Mouse (Mus musculus): ENCODE measurements at regions not wholly inside any gene's neighbourhood (a gene's known extent, or its start where the extent isn't known, plus 50 kb on each side); places are given as distances from the start of the nearest gene placed in this dataset.

DNA sequence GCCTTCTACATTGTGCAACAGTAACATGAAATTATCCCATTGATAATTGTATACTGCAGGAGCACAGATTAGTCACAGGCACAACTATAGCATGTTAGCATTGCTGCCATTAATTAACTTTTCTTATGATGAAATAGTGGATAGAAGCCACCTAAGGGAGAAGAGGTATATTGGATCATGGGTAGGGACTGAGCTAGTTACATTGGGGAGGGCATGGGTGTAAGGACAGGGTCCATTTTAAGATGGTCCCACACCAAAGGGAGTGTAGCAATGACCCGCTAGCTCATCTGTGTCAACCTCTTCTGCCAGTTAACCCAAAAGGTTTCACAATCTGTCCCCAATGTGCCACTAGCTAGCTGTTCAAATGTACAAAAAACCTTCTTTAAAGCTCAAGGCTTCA lies 450.3 kb upstream of the Marcks start:
- Histone ChIP-seq H3K27ac (no peak overlapping the region), H3K36me3 (no peaks in the 10 kb centered on the region), H3K27me3 (no peaks in the 10 kb centered on the region), H3K4me1 (replicated peaks) (no peaks in the 10 kb centered on the region), H3K4me2 (no peak overlapping the region), H3K9ac (no peak overlapping the region), H3K4me3 (replicated peaks) (no peak overlapping the region), H3K9me3 (replicated peaks) (no peaks in the 10 kb centered on the region)
- DNase-seq (no peak), ATAC-seq (ENCODE audit: low read depth) (no peak)
- WGBS (ENCODE audit: insufficient replicate concordance), result 73% methylated on average over 1 of the region's 1 CpGs

DNA sequence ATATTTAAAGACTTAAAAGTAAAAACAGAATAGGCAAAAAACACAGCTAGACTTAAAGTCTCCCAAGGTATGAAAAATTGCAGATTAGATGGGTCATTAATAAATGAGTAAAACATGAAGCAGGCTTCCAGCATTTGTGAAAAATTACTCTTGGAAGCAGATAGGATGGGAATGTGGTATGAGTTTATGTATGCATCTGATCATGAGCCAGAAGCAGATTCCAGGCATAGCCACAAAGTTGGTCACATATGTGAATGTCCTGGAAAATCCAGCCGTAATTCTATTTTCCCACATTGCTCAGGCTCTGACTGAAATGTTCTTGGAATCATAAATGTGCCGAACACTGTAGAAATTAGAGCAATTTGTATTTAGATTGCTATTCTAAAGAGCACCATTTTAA lies 432.5 kb upstream of the Marcks start:
- no peaks in the 10 kb centered on the region for H3K36me3 ChIP-seq
- H3K4me2 ChIP-seq, result no peak overlapping the region
- H3K9me3 ChIP-seq (replicated peaks), result no peaks in the 10 kb centered on the region
- H3K9ac ChIP-seq, result no peak overlapping the region
- no peak overlapping the region for H3K27ac ChIP-seq
- H3K4me1 ChIP-seq (replicated peaks), result no peaks in the 10 kb centered on the region
- no peak overlapping the region for H3K4me3 ChIP-seq (replicated peaks)
- 68% methylated on average over 2 of the region's 2 CpGs for WGBS (ENCODE audit: insufficient replicate concordance)
- no peak for DNase-seq
- no peaks in the 10 kb centered on the region for H3K27me3 ChIP-seq
- no peak for ATAC-seq (ENCODE audit: low read depth)

- no peak overlapping the region for H3K4me3 ChIP-seq (replicated peaks)
- H3K4me2 ChIP-seq, result no peak overlapping the region
- no peaks in the 10 kb centered on the region for H3K36me3 ChIP-seq
- 72% methylated on average over 2 of the region's 2 CpGs for whole genome bisulfite sequencing (ENCODE audit: insufficient replicate concordance)
- no peaks in the 10 kb centered on the region for H3K4me1 ChIP-seq (replicated peaks)
- H3K27me3 ChIP-seq, result no peaks in the 10 kb centered on the region
- no peak overlapping the region for H3K9ac ChIP-seq
- no peak for ATAC-seq (ENCODE audit: low read depth)
- no peaks in the 10 kb centered on the region for H3K9me3 ChIP-seq (replicated peaks)
- no peak for DNase-seq
- H3K27ac ChIP-seq, result no peak overlapping the region
Observed at GRCm38 (mm10) chr10:37561705-37562104, 423.0 kb upstream of the Marcks start.

GRCm38 (mm10) chr10:37549446-37549845 lies 410.7 kb upstream of the Marcks start:
- DNase-seq, result no peak
- WGBS (ENCODE audit: insufficient replicate concordance), result 56% methylated on average over 2 of the region's 2 CpGs
- Histone ChIP-seq H3K9ac (no peak overlapping the region), H3K27ac (no peak overlapping the region), H3K4me1 (replicated peaks) (no peaks in the 10 kb centered on the region), H3K9me3 (replicated peaks) (no peaks in the 10 kb centered on the region), H3K36me3 (no peaks in the 10 kb centered on the region), H3K4me3 (replicated peaks) (no peak overlapping the region), H3K4me2 (no peak overlapping the region), H3K27me3 (no peaks in the 10 kb centered on the region)
- ATAC-seq (ENCODE audit: low read depth), result no peak

- H3K36me3 ChIP-seq, result no peaks in the 10 kb centered on the region
- no peak for ATAC-seq (ENCODE audit: low read depth)
- no peaks in the 10 kb centered on the region for H3K4me1 ChIP-seq (replicated peaks)
- WGBS (ENCODE audit: insufficient replicate concordance), result 48% methylated on average over 1 of the region's 1 CpGs
- no peak overlapping the region for H3K9ac ChIP-seq
- H3K4me3 ChIP-seq (replicated peaks), result no peak overlapping the region
- no peak for DNase-seq
- H3K27ac ChIP-seq, result no peak overlapping the region
- no peaks in the 10 kb centered on the region for H3K9me3 ChIP-seq (replicated peaks)
- no peak overlapping the region for H3K4me2 ChIP-seq
- no peaks in the 10 kb centered on the region for H3K27me3 ChIP-seq
Observed at GRCm38 (mm10) chr10:37540703-37541102, 402.0 kb upstream of the Marcks start.

DNA sequence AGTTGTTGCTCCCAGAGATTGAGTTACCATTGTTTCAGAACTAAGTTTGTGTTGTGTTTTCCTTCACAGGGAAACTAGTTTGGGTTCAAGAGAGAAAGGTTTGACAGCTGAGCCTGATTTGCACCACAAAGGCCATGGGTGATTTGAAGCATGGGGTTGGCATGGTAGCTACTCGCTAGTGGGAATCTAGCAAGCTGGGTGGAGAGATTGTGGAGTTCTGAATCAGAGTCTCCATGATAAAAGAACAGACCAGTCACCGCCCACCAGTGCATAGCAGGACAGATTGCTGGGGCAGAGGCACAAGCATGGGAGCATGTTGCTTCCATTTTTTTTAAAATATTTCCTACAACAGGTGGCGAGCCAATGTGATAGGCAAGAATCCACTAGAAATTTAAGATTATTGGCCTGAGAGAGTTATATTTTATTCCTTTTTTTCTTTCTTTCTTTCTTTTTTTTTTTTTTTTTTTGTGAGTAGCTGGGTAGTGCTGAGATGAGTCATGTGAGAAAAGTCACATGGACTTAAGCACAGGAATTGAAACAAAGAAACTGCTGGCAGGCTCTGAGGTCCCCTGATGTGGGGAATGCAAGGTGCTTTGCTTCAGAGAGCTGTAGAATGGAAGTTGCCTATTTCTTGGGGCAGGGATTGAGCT lies 367.4 kb upstream of the Marcks start:
- Histone ChIP-seq H3K27ac (no peak overlapping the region), H3K4me3 (replicated peaks) (no peak overlapping the region), H3K27me3 (no peaks in the 10 kb centered on the region), H3K4me2 (no peak overlapping the region), H3K9me3 (replicated peaks) (no peaks in the 10 kb centered on the region), H3K4me1 (replicated peaks) (no peaks in the 10 kb centered on the region), H3K36me3 (no peaks in the 10 kb centered on the region), H3K9ac (no peak overlapping the region)
- 58% methylated on average over 3 of the region's 3 CpGs for WGBS (ENCODE audit: insufficient replicate concordance)
- ATAC-seq (ENCODE audit: low read depth) (no peak), DNase-seq (no peak)

DNA sequence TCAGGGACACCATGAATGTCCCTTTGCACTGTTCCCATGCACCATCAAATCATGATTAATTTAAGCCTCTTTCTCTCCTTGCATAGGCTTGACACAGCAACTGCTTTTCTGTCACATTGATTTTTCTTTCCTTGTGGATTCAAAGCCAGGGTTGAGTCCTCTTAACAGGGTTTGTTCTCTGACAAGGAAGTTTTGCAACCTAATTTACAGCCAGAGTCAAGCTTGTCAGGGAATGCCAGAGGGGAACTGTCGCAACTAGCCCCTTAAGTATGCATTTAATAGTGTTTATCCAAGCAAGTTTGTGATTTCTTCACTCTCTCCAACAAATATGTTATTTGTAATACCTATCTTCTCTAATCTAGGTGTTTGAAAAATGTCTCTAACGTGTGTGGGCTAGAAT lies 365.7 kb upstream of the Marcks start:
- H3K4me3 ChIP-seq (replicated peaks), result no peak overlapping the region
- H3K9me3 ChIP-seq (replicated peaks), result no peaks in the 10 kb centered on the region
- H3K4me2 ChIP-seq, result no peak overlapping the region
- H3K36me3 ChIP-seq, result no peaks in the 10 kb centered on the region
- H3K4me1 ChIP-seq (replicated peaks), result no peaks in the 10 kb centered on the region
- no peak overlapping the region for H3K27ac ChIP-seq
- ATAC-seq (ENCODE audit: low read depth) (no peak), DNase-seq (no peak)
- H3K9ac ChIP-seq, result no peak overlapping the region
- no peaks in the 10 kb centered on the region for H3K27me3 ChIP-seq
- WGBS (ENCODE audit: insufficient replicate concordance), result 34% methylated on average over 2 of the region's 2 CpGs

- no peak overlapping the region for H3K9ac ChIP-seq
- ATAC-seq (ENCODE audit: low read depth) (no peak), DNase-seq (no peak)
- no peaks in the 10 kb centered on the region for H3K27me3 ChIP-seq
- H3K9me3 ChIP-seq (replicated peaks), result no peaks in the 10 kb centered on the region
- no peak overlapping the region for H3K4me2 ChIP-seq
- H3K4me1 ChIP-seq (replicated peaks), result no peaks in the 10 kb centered on the region
- no peaks in the 10 kb centered on the region for H3K36me3 ChIP-seq
- no peak overlapping the region for H3K27ac ChIP-seq
- H3K4me3 ChIP-seq (replicated peaks), result no peak overlapping the region
Observed at GRCm38 (mm10) chr10:37502505-37502904, 363.8 kb upstream of the Marcks start.

DNA sequence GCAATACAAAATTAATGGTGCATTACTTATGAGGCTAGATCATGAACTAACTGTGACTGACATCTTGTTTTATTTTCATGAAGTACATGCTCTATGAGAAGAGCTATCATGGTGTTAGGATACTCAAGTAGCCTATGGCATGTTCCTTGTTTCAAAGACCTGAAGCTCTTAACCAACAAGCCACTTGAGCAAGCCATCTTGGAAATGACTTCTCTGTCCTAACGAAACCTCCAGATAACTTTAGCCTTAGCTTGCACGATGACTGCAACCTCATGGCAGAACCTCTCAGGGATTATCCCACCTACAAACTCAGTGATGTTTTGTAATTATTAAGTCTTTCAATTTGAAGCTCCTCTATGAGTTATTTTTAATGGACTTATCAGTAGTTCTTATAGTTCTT lies 362.3 kb upstream of the Marcks start:
- Histone ChIP-seq H3K27me3 (no peaks in the 10 kb centered on the region), H3K27ac (no peak overlapping the region), H3K4me2 (no peak overlapping the region), H3K9ac (no peak overlapping the region), H3K4me1 (replicated peaks) (no peaks in the 10 kb centered on the region), H3K36me3 (no peaks in the 10 kb centered on the region), H3K4me3 (replicated peaks) (no peak overlapping the region), H3K9me3 (replicated peaks) (no peaks in the 10 kb centered on the region)
- DNase-seq (no peak), ATAC-seq (ENCODE audit: low read depth) (no peak)
- WGBS (ENCODE audit: insufficient replicate concordance), result 71% methylated on average over 2 of the region's 2 CpGs

DNA sequence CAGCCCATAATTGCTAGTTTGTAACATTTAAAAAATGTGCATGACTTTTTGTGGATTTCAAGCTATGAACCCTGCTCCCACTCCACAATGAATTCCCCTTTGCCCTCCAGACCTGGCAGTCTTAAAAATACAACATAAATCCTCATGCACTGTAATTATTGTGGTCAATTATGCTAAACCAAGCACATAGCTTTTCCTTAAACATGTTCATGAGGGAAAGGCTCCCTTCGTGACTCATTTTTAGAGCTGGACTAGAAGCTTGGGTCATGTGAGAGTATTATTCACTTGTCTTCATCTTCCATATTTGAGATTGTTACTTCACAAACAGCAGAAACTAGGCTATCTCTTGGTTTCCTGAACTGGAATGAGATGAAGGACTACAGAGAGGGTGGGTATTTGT lies 356.7 kb upstream of the Marcks start:
- WGBS (ENCODE audit: insufficient replicate concordance), result 42% methylated on average over 1 of the region's 1 CpGs
- no peaks in the 10 kb centered on the region for H3K27me3 ChIP-seq
- ATAC-seq (ENCODE audit: low read depth), result no peak

DNA sequence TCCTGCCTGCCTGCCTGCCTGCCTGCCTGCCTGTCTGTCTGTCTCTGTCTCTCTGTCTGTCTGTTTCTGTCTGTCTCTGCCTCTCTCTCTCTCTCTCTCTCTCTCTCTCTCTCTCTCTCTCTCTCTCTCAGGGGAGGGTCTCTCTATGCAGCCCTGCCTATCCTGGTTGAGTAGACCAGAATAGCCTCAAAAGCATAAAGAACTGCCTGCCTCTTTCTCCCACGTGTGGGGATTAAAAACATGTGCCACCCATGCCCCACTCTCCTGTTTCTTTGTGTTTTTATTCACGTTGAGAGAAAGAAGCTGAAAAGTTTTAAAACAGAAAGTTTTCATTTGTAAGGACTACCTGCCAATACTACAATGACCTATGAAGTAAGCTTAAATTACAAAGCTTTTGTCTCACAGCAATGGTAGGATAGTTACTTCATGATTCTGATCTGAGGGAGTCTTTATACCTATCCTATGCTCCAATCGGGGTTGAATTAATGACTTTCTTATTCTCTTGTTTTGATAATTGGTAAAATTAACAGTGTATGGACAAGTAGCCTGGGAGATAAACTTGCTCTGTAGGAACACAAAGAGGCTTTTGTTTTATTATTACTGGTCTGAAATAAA lies 355.9 kb upstream of the Marcks start:
- Histone ChIP-seq H3K27ac (no peak overlapping the region), H3K4me2 (no peak overlapping the region), H3K9ac (no peak overlapping the region), H3K9me3 (replicated peaks) (no peaks in the 10 kb centered on the region), H3K4me1 (replicated peaks) (no peaks in the 10 kb centered on the region), H3K27me3 (no peaks in the 10 kb centered on the region), H3K4me3 (replicated peaks) (no peak overlapping the region), H3K36me3 (no peaks in the 10 kb centered on the region)
- ATAC-seq (ENCODE audit: low read depth), result no peak
- no peak for DNase-seq
- WGBS (ENCODE audit: insufficient replicate concordance), result 40% methylated on average over 3 of the region's 3 CpGs

More for the DNA sequence above, 356.7 kb upstream of the Marcks start:
- Histone ChIP-seq H3K27ac (no peak overlapping the region), H3K4me1 (replicated peaks) (no peaks in the 10 kb centered on the region), H3K9me3 (replicated peaks) (no peaks in the 10 kb centered on the region), H3K36me3 (no peaks in the 10 kb centered on the region), H3K9ac (no peak overlapping the region), H3K4me3 (replicated peaks) (no peak overlapping the region), H3K4me2 (no peak overlapping the region)
- DNase-seq, result no peak

DNA sequence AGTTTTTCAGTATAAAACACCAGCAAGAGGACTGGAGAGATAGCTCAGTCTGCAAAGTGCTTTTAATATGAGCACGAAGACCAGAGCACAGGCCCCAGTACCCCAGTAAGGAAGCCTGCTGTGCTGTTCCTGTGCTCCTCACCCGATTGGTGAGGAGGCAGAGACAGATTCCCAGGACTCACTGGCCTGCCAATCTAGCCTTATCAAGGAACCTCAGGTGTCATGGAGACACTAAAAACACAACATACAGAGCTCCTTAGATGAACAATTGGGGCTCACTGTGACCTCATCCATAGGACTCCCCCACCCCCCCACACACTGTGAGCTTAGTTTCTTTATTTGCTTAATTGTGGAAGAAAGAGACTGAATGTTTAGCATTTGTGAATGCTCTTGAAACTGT lies 355.4 kb upstream of the Marcks start:
- Histone ChIP-seq H3K36me3 (no peaks in the 10 kb centered on the region), H3K9me3 (replicated peaks) (no peaks in the 10 kb centered on the region), H3K27ac (no peak overlapping the region), H3K4me1 (replicated peaks) (no peaks in the 10 kb centered on the region), H3K4me3 (replicated peaks) (no peak overlapping the region), H3K27me3 (no peaks in the 10 kb centered on the region), H3K9ac (no peak overlapping the region), H3K4me2 (no peak overlapping the region)
- ATAC-seq (ENCODE audit: low read depth) (no peak), DNase-seq (no peak)
- WGBS (ENCODE audit: insufficient replicate concordance), result 42% methylated on average over 2 of the region's 2 CpGs

Data from liver, embryonic 13.5 days (tissue).